Mouse (Mus musculus): ENCODE data around the gene Rasal3.

Rasal3 gene

DNA sequence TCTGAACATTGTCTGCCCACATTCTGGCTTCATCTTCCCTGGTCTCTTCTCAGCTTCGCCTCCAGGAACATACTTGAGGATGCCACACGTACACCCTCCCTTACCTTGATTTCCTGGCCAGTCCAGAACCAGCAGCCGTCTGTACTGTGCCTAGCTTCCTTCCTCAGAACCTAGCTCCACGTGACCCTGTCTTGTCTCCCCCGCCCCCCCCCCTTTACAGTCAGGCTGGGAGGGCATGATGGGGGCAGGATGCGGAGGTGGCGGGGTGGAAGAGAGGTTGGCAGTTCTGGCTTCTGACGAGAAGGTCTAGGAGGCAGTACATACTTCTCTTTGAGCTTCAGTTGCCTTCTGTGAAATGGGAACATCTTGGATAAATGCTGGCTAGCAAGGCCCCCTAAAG is at the start of gene Rasal3:
Gene Rasal3 (minus strand): TSS at position 167 of the 400 bp plus-strand sequence.
- peak in 1 of 2 experiments; percentile 22 for DNase-seq (ENCODE audit: low spot score in 2 of 2)

DNA sequence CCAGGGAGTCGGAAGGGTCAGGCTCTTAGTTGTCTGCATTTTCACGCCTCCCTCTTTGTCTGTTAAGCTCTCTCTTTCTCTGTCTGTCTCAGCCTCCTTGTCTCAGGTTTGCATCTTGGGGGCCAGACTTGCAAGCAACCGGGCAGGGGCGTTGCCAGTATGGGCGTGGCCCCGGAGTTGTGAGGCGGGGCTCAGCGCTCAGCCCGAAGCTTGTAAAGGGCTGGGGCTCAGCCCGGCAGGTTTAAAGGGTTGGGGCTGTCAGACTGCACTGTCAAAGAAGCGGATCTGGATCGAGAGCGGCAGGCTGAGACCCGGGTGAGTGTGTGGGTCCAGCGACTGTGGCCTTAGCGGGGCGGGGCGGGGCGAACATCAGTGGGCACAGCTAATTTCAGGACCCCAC is 49.1 kb upstream of the Rasal3 start, which contains the start of gene Cyp4f39:
Gene Cyp4f39 (plus strand): TSS at position 242 of the 400 bp plus-strand sequence.
- peak; percentile 6 to 15 for DNase-seq (ENCODE audit: low spot score in 2 of 2)

DNA sequence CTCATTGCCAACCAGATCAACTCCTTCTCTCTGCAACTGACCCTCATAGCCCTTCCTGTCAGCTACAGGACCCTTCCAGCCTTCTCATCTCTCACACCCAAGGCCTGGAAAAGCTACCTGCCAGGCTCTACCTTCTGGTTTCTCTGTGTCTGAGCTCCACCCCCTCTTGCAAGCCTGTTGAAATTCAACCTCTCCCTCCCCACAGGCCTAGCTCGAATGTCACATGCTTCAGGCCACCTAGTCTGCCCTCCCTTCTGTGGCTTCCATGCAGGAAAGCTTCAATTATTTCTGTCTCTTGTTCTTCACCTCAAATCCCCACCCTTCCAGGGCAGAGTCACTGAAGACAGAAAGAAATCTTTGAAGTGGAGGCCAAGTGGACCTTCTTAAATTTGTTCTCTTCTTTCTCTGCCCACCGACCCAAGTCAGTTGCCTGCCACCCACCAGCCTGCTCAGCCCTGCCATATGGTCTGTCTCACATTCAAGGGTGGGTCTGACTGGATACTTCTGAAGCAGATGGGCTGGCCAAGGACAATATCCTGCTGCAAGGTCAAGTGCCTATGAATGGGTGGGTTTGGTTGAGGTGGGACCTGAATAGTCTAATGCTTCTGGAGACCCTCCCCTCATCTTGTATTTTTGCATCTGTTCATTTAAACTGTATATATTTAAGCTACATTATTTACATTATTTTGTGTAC is 47.6 kb upstream of the Rasal3 start:
- DNase-seq (ENCODE audit: low spot score in 2 of 2), result no peak

GRCm38 (mm10) chr17:32449042-32449441 is 45.7 kb upstream of the Rasal3 start:
- DNase-seq (ENCODE audit: low spot score in 2 of 2), result no peak

DNA sequence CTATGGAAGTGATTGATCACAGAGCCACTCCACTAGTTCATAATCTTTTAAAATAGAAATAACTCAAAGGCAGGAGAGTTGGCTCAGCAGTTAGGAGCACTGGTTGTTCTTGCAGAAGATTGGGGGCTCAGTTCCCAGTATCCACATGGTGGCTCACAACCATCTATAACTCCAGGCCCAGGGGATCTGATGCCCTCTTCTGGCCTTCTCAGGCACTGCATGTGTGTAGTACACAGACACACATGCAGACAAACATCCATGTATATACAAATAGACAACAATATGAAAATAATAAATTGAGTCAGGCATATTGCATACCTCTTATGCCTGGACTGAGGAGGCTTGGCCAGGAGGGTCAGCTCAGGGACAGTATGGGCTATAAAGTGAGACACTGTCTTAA is 43.8 kb upstream of the Rasal3 start:
- DNase-seq (ENCODE audit: low spot score in 2 of 2), result no peak

GRCm38 (mm10) chr17:32445016-32445415 is 41.6 kb upstream of the Rasal3 start:
- DNase-seq (ENCODE audit: low spot score in 2 of 2), result no peak

DNA sequence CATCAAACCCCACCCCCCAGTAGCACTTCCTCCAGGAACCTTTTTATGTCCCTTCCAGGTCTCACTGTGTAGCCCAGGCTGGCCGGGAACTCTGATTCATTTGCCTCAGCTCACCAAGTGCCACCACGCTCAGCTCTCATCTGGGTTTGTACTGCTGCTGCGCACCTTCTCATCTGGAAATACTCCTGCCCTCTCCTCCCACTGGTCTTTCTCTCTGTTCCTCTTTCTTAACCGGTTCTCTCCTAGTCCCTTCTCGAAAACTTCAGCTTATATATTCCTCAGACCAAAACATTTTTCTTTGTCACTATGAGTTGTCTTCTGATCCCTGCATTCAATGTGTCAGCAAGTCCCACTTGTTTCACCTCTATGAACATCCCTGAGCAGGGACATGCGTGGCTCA is 39.9 kb upstream of the Rasal3 start:
- no peak for DNase-seq (ENCODE audit: low spot score in 2 of 2)

DNA sequence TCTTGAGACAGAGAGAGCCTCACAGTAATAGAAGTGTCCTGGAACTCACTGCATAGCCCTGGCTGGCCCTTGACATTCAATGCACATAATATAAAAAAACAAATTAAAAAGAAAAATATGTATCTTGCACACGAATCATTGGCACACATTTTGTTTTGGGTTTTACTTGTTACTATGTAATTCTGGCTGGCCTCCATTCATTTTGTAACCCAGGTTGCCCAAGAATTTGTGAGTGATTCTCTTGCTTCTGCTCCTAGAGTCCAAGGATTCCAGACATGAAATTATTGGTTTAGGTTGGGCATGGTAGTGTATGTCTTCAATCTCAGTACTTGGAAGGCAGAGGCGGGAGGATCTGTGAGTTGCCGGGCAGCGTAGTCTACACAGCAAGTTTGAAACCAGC is 33.7 kb upstream of the Rasal3 start:
- no peak for DNase-seq (ENCODE audit: low spot score in 2 of 2)

GRCm38 (mm10) chr17:32435151-32435550 is 31.8 kb upstream of the Rasal3 start:
- DNase-seq (ENCODE audit: low spot score in 2 of 2), result no peak

- no peak for DNase-seq (ENCODE audit: low spot score in 2 of 2)
Observed at GRCm38 (mm10) chr17:32434324-32434723, 30.9 kb upstream of the Rasal3 start.

DNA sequence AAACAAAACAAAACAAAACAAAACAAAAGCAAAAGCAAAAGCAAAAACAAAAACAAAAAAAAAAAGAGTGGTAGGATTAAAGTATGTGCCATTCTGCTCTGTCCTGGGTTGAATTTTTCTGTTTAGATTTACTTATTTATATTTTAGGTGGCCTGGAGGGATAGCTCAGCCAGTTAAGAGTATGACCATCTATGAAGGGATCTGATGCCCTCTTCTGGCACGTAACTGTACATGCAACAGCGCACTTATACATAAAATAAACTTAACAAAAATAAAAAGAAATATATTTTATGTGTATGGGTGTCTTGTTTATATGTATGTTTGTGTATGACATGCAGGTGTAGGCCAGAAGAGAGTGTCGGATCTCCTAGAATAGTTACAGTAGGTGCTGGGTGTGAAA is 28.6 kb upstream of the Rasal3 start:
- no peak for DNase-seq (ENCODE audit: low spot score in 2 of 2)

GRCm38 (mm10) chr17:32426610-32427009 is 23.2 kb upstream of the Rasal3 start:
- DNase-seq (ENCODE audit: low spot score in 2 of 2), result no peak

DNA sequence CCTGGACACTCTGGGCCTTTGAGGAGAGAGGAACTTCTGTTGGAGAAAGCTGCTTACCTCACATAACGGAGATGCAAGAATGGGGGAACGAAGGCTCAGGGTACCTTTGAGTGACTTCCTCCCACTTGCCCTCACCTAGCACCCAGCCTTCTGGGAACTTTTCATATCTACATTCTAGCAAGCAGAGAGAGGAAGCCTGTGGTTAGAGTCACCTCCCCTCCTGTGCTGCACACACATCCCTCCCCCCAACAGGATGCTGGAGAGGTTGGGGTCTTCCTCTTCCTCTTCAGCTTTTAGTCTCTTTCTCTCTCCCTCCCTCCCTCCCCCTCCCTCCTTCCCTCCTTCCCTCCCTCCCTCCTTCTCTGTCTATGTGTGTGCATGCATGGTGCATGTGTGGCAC is 20.7 kb upstream of the Rasal3 start, which contains the start of gene Pglyrp2:
Gene Pglyrp2 (minus strand): TSS at position 134 of the 400 bp plus-strand sequence.
- no peak for DNase-seq (ENCODE audit: low spot score in 2 of 2)

- DNase-seq (ENCODE audit: low spot score in 2 of 2), result no peak
Observed at GRCm38 (mm10) chr17:32420781-32421180, 17.4 kb upstream of the Rasal3 start.

- no peak for DNase-seq (ENCODE audit: low spot score in 2 of 2)
Observed at GRCm38 (mm10) chr17:32419989-32420388, 16.6 kb upstream of the Rasal3 start.

- no peak for DNase-seq (ENCODE audit: low spot score in 2 of 2)
Observed at GRCm38 (mm10) chr17:32416771-32417170, 13.4 kb upstream of the Rasal3 start.

DNA sequence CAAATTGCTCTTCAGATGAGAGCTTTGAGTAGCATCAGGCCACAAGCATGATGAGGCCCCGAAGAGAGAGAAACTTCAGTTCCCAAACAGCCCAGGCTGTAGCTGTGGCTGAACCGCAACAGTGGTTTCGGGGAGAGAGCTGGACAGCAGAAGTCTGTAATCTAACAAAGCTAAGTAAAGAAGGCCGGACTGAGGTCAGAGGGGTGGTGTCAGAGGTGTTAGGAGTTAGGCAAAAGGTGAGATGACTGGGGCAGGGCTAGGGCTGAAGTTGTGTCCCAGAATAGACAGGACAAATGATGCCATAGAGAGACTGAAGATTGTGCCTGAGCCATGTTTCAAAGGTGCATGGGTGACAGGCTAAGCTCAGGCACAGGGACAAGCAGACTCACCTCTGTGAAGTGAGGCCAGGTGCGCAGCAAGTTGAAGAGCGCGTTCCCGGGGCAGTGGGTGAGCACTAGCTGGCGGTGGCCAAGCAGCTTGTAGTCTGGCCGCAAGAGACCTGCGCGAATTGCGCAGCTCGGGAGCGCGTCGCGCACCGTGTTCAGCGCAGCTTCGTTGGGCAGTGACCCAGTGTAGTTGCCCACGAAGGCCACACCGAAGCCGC is 12.1 kb upstream of the Rasal3 start:
- no peak for DNase-seq (ENCODE audit: low spot score in 2 of 2)

DNA sequence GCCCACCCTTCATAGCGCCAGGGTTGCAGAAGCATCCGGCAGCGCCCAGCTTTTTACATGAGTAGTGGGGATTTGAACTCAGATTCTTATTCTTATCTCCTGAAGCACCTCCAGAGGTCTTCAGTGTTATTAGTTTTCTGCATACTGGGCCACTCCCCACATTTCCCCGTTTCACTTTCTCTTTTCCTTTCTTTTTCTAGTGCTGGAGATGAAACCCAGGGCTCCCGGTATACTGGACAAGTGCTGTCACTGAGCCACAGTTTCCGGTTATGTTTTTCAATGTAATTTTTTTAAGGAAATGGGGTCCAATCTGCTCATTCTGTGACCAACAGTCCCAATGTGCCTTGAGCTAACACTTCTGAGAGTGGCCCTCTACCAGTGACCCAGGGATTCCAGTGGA is 8.5 kb upstream of the Rasal3 start:
- DNase-seq (ENCODE audit: low spot score in 2 of 2), result no peak

GRCm38 (mm10) chr17:32402779-32403157 is 615 bp downstream of the Rasal3 start:
- peak in 1 of 2 experiments; percentile 40 for DNase-seq (ENCODE audit: low spot score in 2 of 2)

- no peak for DNase-seq (ENCODE audit: low spot score in 2 of 2)
Observed at GRCm38 (mm10) chr17:32402011-32402778, 1.2 kb downstream of the Rasal3 start.

GRCm38 (mm10) chr17:32396266-32396665 is 7.1 kb downstream of the Rasal3 start:
- no peak for DNase-seq (ENCODE audit: low spot score in 2 of 2)

DNA sequence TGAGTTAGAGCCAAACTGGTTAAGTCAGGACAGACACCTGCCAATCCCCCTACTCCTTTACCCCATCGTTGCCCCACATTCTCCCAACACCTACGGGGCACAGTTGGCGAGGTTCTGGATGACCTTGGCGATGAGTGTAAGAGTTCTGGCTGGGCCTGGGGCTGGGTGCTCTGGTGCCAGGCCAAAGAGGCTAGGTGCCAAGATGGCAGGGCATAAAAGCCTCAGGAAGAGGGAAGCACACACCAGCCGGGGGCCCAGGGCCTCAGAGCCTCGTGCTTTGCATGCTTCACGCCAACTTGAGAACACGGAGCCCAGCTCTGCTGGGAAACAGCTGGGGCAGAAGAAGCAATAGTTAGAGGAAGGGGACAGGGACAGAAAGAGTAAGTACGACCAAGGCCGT is 9.4 kb downstream of the Rasal3 start:
- no peak for DNase-seq (ENCODE audit: low spot score in 2 of 2)

Data from spleen, postnatal 14 days (tissue).